Mouse (Mus musculus): ENCODE measurements around the gene Kif3b. TPM values are rescaled to one million over a fixed set of nuclear protein-coding genes. Genes with fewer than 3 reads are reported as not detected.
"Not testable (repeated sequence)": the region's sequence is repeated elsewhere in the genome, so short reads cannot be mapped to it uniquely, and the experiment has no call there.

Gene Kif3b
- polyA plus RNA-seq, 1 experiment from 2014 or later: 1.7 TPM

DNA sequence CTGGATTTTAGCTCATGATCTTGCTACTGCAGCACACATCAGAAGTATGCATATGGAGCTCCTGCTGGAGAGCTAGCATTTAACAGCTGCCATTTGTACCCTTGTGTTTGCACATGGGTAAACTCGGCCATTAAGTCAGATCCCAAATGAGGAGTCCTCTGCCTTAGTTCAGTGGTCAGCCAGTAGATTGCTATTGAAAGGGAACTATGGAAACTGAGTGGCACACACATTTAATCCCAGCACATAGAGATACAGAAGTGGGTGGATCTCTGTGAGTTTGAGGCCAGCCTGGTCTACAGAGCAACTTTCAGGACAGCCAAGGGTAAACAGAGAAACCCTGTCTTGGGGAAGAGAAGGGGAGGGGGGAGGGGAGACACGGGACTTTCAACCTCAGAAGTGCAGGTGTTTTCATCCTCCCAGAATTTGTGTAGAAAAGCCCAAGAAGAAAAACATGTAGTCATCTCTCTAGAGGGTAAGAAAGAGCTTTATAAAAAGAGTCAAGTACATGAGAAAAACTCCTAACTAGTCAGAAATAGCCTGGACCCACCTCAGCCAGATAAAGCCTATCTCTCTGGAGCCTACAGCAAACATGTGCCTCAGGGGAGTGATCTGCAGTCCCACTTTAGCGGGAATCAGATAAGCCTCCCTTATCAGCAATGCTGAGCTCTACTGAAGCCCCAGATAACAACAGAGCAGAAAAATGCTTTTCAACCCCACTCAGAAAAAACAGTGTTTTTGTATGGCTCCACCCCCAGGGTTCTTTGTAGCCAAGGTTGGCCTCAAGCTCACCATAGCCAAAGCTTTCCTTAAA is 31.1 kb upstream of the Kif3b start:
- H3K9ac ChIP-seq (replicated peaks): peak overlapping the region; percentile 13; the same call in 1 of the 2 replicates
- DNase-seq (no peak), ATAC-seq (peak; percentile 35; the same call in 1 of the 2 replicates)
- H3K4me2 ChIP-seq (ENCODE audit: low read depth, low read length): peak overlapping the region; percentile 24; the same call in 1 of the 2 replicates
- H3K27me3 ChIP-seq (ENCODE audit: insufficient read depth, low read length): no peaks in the 10 kb centered on the region
- H3K9me3 ChIP-seq (ENCODE audit: low read length): no peaks in the 10 kb centered on the region
- peaks cover 26% of the 10 kb centered on the region for H3K4me1 ChIP-seq (ENCODE audit: insufficient read depth)
- H3K27ac ChIP-seq (ENCODE audit: low read depth): peak overlapping the region; percentile 46
- peaks cover 18% of the 10 kb centered on the region for H3K36me3 ChIP-seq (replicated peaks; ENCODE audit: insufficient read depth, low read length)
- peak; percentile 86 for TF ChIP-seq EP300 (IDR thresholded peaks at IDR 0.05; ENCODE audit: low read depth)
- TF ChIP-seq CTCF (IDR thresholded peaks at IDR 0.05; ENCODE audit: low read depth): no peak
- WGBS (ENCODE audit: insufficient replicate concordance): 28% methylated on average over 3 of the region's 3 CpGs
- no peak overlapping the region for H3K4me3 ChIP-seq (ENCODE audit: low read depth, low read length)

- H3K4me1 ChIP-seq (ENCODE audit: insufficient read depth): peaks cover 26% of the 10 kb centered on the region
- no peak overlapping the region for H3K4me3 ChIP-seq (ENCODE audit: low read depth, low read length)
- WGBS (ENCODE audit: insufficient replicate concordance): 74% methylated on average over 7 of the region's 7 CpGs
- no peak overlapping the region for H3K27ac ChIP-seq (ENCODE audit: low read depth)
- no peaks in the 10 kb centered on the region for H3K9me3 ChIP-seq (ENCODE audit: low read length)
- H3K4me2 ChIP-seq (ENCODE audit: low read depth, low read length): no peak overlapping the region
- no peak overlapping the region; the same call in 1 of the 2 replicates for H3K9ac ChIP-seq (replicated peaks)
- DNase-seq (no peak), ATAC-seq (no peak)
- TF ChIP-seq CTCF (IDR thresholded peaks at IDR 0.05; ENCODE audit: low read depth) (no peak), EP300 (IDR thresholded peaks at IDR 0.05; ENCODE audit: low read depth) (no peak)
- peaks cover 27% of the 10 kb centered on the region for H3K36me3 ChIP-seq (replicated peaks; ENCODE audit: insufficient read depth, low read length)
- no peaks in the 10 kb centered on the region for H3K27me3 ChIP-seq (ENCODE audit: insufficient read depth, low read length)
Measured at GRCm38 (mm10) chr2:153263053-153263452, 28.2 kb upstream of the Kif3b start.

DNA sequence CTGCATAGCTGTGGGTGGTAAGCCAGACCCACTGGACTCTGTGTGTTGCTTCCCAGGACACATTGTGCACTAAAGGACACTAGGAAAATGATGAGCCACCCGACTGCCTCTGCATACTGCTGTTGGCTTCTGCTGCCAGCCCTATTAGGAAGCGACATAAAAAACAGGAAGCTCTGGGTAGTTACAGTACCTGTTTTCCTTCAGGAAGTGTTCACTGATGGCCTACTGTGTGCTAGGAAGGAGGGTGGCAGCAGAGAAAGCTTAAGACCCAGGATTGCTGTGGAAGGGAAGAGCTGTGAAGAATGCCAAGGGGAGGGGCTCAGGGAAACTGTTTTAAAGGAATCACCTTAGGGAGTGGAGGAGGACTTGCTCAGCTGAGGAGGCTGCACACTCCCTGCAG is 23.9 kb upstream of the Kif3b start:
- ATAC-seq (no peak), DNase-seq (no peak)
- TF ChIP-seq EP300 (IDR thresholded peaks at IDR 0.05; ENCODE audit: low read depth) (no peak), CTCF (IDR thresholded peaks at IDR 0.05; ENCODE audit: low read depth) (no peak)
- Histone ChIP-seq H3K4me1 (ENCODE audit: insufficient read depth) (peaks cover 5% of the 10 kb centered on the region), H3K9me3 (ENCODE audit: low read length) (no peaks in the 10 kb centered on the region), H3K9ac (replicated peaks) (no peak overlapping the region), H3K36me3 (replicated peaks; ENCODE audit: insufficient read depth, low read length) (peaks cover 16% of the 10 kb centered on the region), H3K4me2 (ENCODE audit: low read depth, low read length) (no peak overlapping the region), H3K27ac (ENCODE audit: low read depth) (no peak overlapping the region), H3K4me3 (ENCODE audit: low read depth, low read length) (no peak overlapping the region), H3K27me3 (ENCODE audit: insufficient read depth, low read length) (no peaks in the 10 kb centered on the region)
- 68% methylated on average over 2 of the region's 2 CpGs for WGBS (ENCODE audit: insufficient replicate concordance)

- H3K4me2 ChIP-seq (ENCODE audit: low read depth, low read length); H3K9ac ChIP-seq (replicated peaks); DNase-seq; H3K36me3 ChIP-seq (replicated peaks; ENCODE audit: insufficient read depth, low read length); H3K27me3 ChIP-seq (ENCODE audit: insufficient read depth, low read length); H3K4me3 ChIP-seq (ENCODE audit: low read depth, low read length); H3K4me1 ChIP-seq (ENCODE audit: insufficient read depth); H3K9me3 ChIP-seq (ENCODE audit: low read length); H3K27ac ChIP-seq (ENCODE audit: low read depth): not testable (repeated sequence)
- 39% methylated on average over 8 of the region's 8 CpGs for WGBS (ENCODE audit: insufficient replicate concordance)
- peak; percentile 56 for ATAC-seq
Measured at GRCm38 (mm10) chr2:153270231-153270915, 20.8 kb upstream of the Kif3b start.

GRCm38 (mm10) chr2:153274200-153274918 is 16.9 kb upstream of the Kif3b start:
- not testable (repeated sequence) for H3K27me3 ChIP-seq (ENCODE audit: insufficient read depth, low read length); DNase-seq; H3K4me1 ChIP-seq (ENCODE audit: insufficient read depth); H3K4me3 ChIP-seq (ENCODE audit: low read depth, low read length); H3K9ac ChIP-seq (replicated peaks); H3K9me3 ChIP-seq (ENCODE audit: low read length); H3K4me2 ChIP-seq (ENCODE audit: low read depth, low read length); H3K36me3 ChIP-seq (replicated peaks; ENCODE audit: insufficient read depth, low read length)
- 0 out of 2 replicates have a peak overlapping the region, but pooled peaks have one; percentile 11 for H3K27ac ChIP-seq (ENCODE audit: low read depth)
- WGBS (ENCODE audit: insufficient replicate concordance): 47% methylated on average over 6 of the region's 6 CpGs
- peak; percentile 10; the same call in 1 of the 2 replicates for TF ChIP-seq EP300 (IDR thresholded peaks at IDR 0.05; ENCODE audit: low read depth)
- ATAC-seq: peak; percentile 59

GRCm38 (mm10) chr2:153274919-153275247 is 16.3 kb upstream of the Kif3b start:
- Histone ChIP-seq H3K9me3 (ENCODE audit: low read length) (no peaks in the 10 kb centered on the region), H3K27ac (ENCODE audit: low read depth) (0 out of 2 replicates have a peak overlapping the region, but pooled peaks have one; percentile 11), H3K4me3 (ENCODE audit: low read depth, low read length) (no peak overlapping the region), H3K36me3 (replicated peaks; ENCODE audit: insufficient read depth, low read length) (no peaks in the 10 kb centered on the region), H3K4me2 (ENCODE audit: low read depth, low read length) (no peak overlapping the region), H3K4me1 (ENCODE audit: insufficient read depth) (peaks cover 3% of the 10 kb centered on the region), H3K9ac (replicated peaks) (no peak overlapping the region), H3K27me3 (ENCODE audit: insufficient read depth, low read length) (no peaks in the 10 kb centered on the region)
- no peak for TF ChIP-seq CTCF (IDR thresholded peaks at IDR 0.05; ENCODE audit: low read depth)
- TF ChIP-seq EP300 (IDR thresholded peaks at IDR 0.05; ENCODE audit: low read depth): no peak
- DNase-seq: no peak
- peak; percentile 37; the same call in 1 of the 2 replicates for ATAC-seq
- 67% methylated on average over 6 of the region's 6 CpGs for WGBS (ENCODE audit: insufficient replicate concordance)

- not testable (repeated sequence) for H3K4me2 ChIP-seq (ENCODE audit: low read depth, low read length); H3K27ac ChIP-seq (ENCODE audit: low read depth); H3K27me3 ChIP-seq (ENCODE audit: insufficient read depth, low read length); DNase-seq; ATAC-seq; H3K4me3 ChIP-seq (ENCODE audit: low read depth, low read length); H3K9me3 ChIP-seq (ENCODE audit: low read length); H3K36me3 ChIP-seq (replicated peaks; ENCODE audit: insufficient read depth, low read length); H3K4me1 ChIP-seq (ENCODE audit: insufficient read depth); H3K9ac ChIP-seq (replicated peaks)
- 50% methylated on average over 3 of the region's 3 CpGs for WGBS (ENCODE audit: insufficient replicate concordance)
Measured at GRCm38 (mm10) chr2:153275577-153275976, 15.6 kb upstream of the Kif3b start.
